Mouse (Mus musculus): ENCODE results near the gene Dmwd. TPM values are rescaled to one million over a fixed set of nuclear protein-coding genes. Genes with fewer than 3 reads are reported as not detected.

Dmwd gene
- polyA plus RNA-seq, 1 experiment from 2014 or later, result 11.9 TPM

Small RNA genes within 50 kb of the gene (microRNA-seq; reads per million reads assigned to microRNA genes)
- gene Mir3100, result not detected

Other genes with a start within 250 kb of the Dmwd start
- 2.3 and 3.0 TPM in 2 replicates for gene Mill2, start 236.3 kb upstream of the Dmwd start, polyA plus RNA-seq (2015; fragmentation: Nextera tagmentation; extraction: Ambion mirVana)
- gene Pglyrp1, start 204.9 kb upstream of the Dmwd start, polyA plus RNA-seq (2015; fragmentation: Nextera tagmentation; extraction: Ambion mirVana), result 12.5 and 18.1 TPM in 2 replicates
- 30.8 and 32.7 TPM in 2 replicates for gene Ccdc61, start 165.8 kb upstream of the Dmwd start, polyA plus RNA-seq (2015; fragmentation: Nextera tagmentation; extraction: Ambion mirVana)
- gene Nova2, start 150.3 kb upstream of the Dmwd start, polyA plus RNA-seq (2015; fragmentation: Nextera tagmentation; extraction: Ambion mirVana), result 0.89 and 0.99 TPM in 2 replicates
- gene Nanos2, start 88.8 kb upstream of the Dmwd start, polyA plus RNA-seq (2015; fragmentation: Nextera tagmentation; extraction: Ambion mirVana), result not detected in 2 replicates
- gene Mypop, start 85.0 kb upstream of the Dmwd start, polyA plus RNA-seq (2015; fragmentation: Nextera tagmentation; extraction: Ambion mirVana), result 2.1 and 2.8 TPM in 2 replicates
- gene Irf2bp1, start 72.2 kb upstream of the Dmwd start, polyA plus RNA-seq (2015; fragmentation: Nextera tagmentation; extraction: Ambion mirVana), result 16.0 and 16.5 TPM in 2 replicates
- gene Foxa3, start 52.7 kb upstream of the Dmwd start, polyA plus RNA-seq (2015; fragmentation: Nextera tagmentation; extraction: Ambion mirVana), result 2.3 TPM in 2 replicates
- gene Sympk, start 51.9 kb upstream of the Dmwd start, polyA plus RNA-seq (2015; fragmentation: Nextera tagmentation; extraction: Ambion mirVana), result 27.4 and 27.5 TPM in 2 replicates
- gene Rsph6a, start 21.5 kb upstream of the Dmwd start, polyA plus RNA-seq (2015; fragmentation: Nextera tagmentation; extraction: Ambion mirVana), result not detected in 2 replicates
- 28.7 and 29.3 TPM in 2 replicates for gene Dmpk, start 7.6 kb downstream of the Dmwd start, polyA plus RNA-seq (2015; fragmentation: Nextera tagmentation; extraction: Ambion mirVana)
- gene Six5, start 18.4 kb downstream of the Dmwd start, polyA plus RNA-seq (2015; fragmentation: Nextera tagmentation; extraction: Ambion mirVana), result 7.2 and 7.5 TPM in 2 replicates
- gene Gm4969, start 42.1 kb downstream of the Dmwd start, polyA plus RNA-seq (2015; fragmentation: Nextera tagmentation; extraction: Ambion mirVana), result 1.9 and 2.2 TPM in 2 replicates
- 16.2 and 16.3 TPM in 2 replicates for gene Fbxo46, start 43.6 kb downstream of the Dmwd start, polyA plus RNA-seq (2015; fragmentation: Nextera tagmentation; extraction: Ambion mirVana)
- gene Qpctl, start 73.1 kb downstream of the Dmwd start, polyA plus RNA-seq (2015; fragmentation: Nextera tagmentation; extraction: Ambion mirVana), result 15.4 and 15.7 TPM in 2 replicates
- gene Snrpd2, start 73.5 kb downstream of the Dmwd start, polyA plus RNA-seq (2015; fragmentation: Nextera tagmentation; extraction: Ambion mirVana), result 135 and 144 TPM in 2 replicates
- gene Gipr, start 89.9 kb downstream of the Dmwd start, polyA plus RNA-seq (2015; fragmentation: Nextera tagmentation; extraction: Ambion mirVana), result 5.6 and 8.2 TPM in 2 replicates
- 11.3 and 12.4 TPM in 2 replicates for gene Eml2, start 100.2 kb downstream of the Dmwd start, polyA plus RNA-seq (2015; fragmentation: Nextera tagmentation; extraction: Ambion mirVana)
- gene Gpr4, start 136.3 kb downstream of the Dmwd start, polyA plus RNA-seq (2015; fragmentation: Nextera tagmentation; extraction: Ambion mirVana), result 2.1 and 2.6 TPM in 2 replicates
- gene Opa3, start 152.1 kb downstream of the Dmwd start, polyA plus RNA-seq (2015; fragmentation: Nextera tagmentation; extraction: Ambion mirVana), result 29.9 and 31.5 TPM in 2 replicates
- 103 and 105 TPM in 2 replicates for gene Vasp, start 195.6 kb downstream of the Dmwd start, polyA plus RNA-seq (2015; fragmentation: Nextera tagmentation; extraction: Ambion mirVana)
- gene Ppm1n, start 203.8 kb downstream of the Dmwd start, polyA plus RNA-seq (2015; fragmentation: Nextera tagmentation; extraction: Ambion mirVana), result not detected in 2 replicates
- 13.8 and 17.5 TPM in 2 replicates for gene Rtn2, start 206.4 kb downstream of the Dmwd start, polyA plus RNA-seq (2015; fragmentation: Nextera tagmentation; extraction: Ambion mirVana)
- 0.20 and 0.31 TPM in 2 replicates for gene Fosb, start 233.8 kb downstream of the Dmwd start, polyA plus RNA-seq (2015; fragmentation: Nextera tagmentation; extraction: Ambion mirVana)